Mouse (Mus musculus): Measurements from ENCODE around the gene Gemin4.

The Gemin4 gene

GRCm38 (mm10) chr11:76217390-76217800, at the start of gene Gemin4, which contains the start of gene Dbil5:
Gemin4 (minus strand) TSS chr11:76217664.
Dbil5 (plus strand) TSS chr11:76217608.
- DNase-seq: peak; percentile 98

GRCm38 (mm10) chr11:76262611-76263351, 45.3 kb upstream of the Gemin4 start:
- no peak for DNase-seq

GRCm38 (mm10) chr11:76261224-76261623, 43.8 kb upstream of the Gemin4 start:
- DNase-seq: peak; percentile 17 to 67

- DNase-seq: no peak
Observed at GRCm38 (mm10) chr11:76260208-76261050, 43.0 kb upstream of the Gemin4 start.

- DNase-seq: no peak
Observed at GRCm38 (mm10) chr11:76258511-76258910, 41.0 kb upstream of the Gemin4 start.

- no peak for DNase-seq
Observed at GRCm38 (mm10) chr11:76257386-76257785, 39.9 kb upstream of the Gemin4 start.

- DNase-seq: no peak
Observed at GRCm38 (mm10) chr11:76256129-76256528, 38.7 kb upstream of the Gemin4 start.

GRCm38 (mm10) chr11:76255431-76256001, 38.1 kb upstream of the Gemin4 start:
- DNase-seq: no peak

GRCm38 (mm10) chr11:76253918-76254264, 36.4 kb upstream of the Gemin4 start:
- no peak for DNase-seq

- peak; percentile 86 to 92 for DNase-seq
Observed at GRCm38 (mm10) chr11:76253145-76253917, 35.9 kb upstream of the Gemin4 start.

- no peak for DNase-seq
Observed at GRCm38 (mm10) chr11:76252036-76252435, 34.6 kb upstream of the Gemin4 start.

- DNase-seq: no peak
Observed at GRCm38 (mm10) chr11:76247239-76247638, 29.8 kb upstream of the Gemin4 start.

- no peak for DNase-seq
Observed at GRCm38 (mm10) chr11:76246439-76246838, 29.0 kb upstream of the Gemin4 start.

GRCm38 (mm10) chr11:76243811-76244546, 26.5 kb upstream of the Gemin4 start:
- DNase-seq: no peak

GRCm38 (mm10) chr11:76242901-76243810, 25.7 kb upstream of the Gemin4 start, which contains the start of the genes Mrm3 and Glod4:
Mrm3 (plus strand) TSS chr11:76243715.
Glod4 (minus strand) TSS chr11:76243725.
- DNase-seq: peak; percentile 94 to 95

- DNase-seq: no peak
Observed at GRCm38 (mm10) chr11:76239750-76240149, 22.3 kb upstream of the Gemin4 start.

GRCm38 (mm10) chr11:76236136-76236535, 18.7 kb upstream of the Gemin4 start:
- no peak for DNase-seq

- no peak for DNase-seq
Observed at GRCm38 (mm10) chr11:76225051-76225450, 7.6 kb upstream of the Gemin4 start.

- DNase-seq: no peak
Observed at GRCm38 (mm10) chr11:76224631-76225030, 7.2 kb upstream of the Gemin4 start.

- DNase-seq: peak; percentile 72 to 76
Observed at GRCm38 (mm10) chr11:76216681-76217389, 629 bp downstream of the Gemin4 start.
